Mouse (Mus musculus) midbrain, embryonic 15.5 days (tissue): ENCODE data around the gene Gm3646. TPM values are rescaled to one million over a fixed set of nuclear protein-coding genes. Genes with fewer than 3 reads are reported as not detected.

Source experiments
- ATAC-seq: fragments of 200-750 bp; cut with Nextera tagmentation; replicated peaks from 2 replicates; pipeline ENCODE4 v1.8.0; 2017; ENCODE audit warnings: moderate TSS enrichment
- H3K27ac ChIP-seq: fragments of 300-500 bp; sonication (generic); 2 replicates; pipeline ENCODE4 v1.5.1; 2015; ENCODE audit warnings: mild to moderate bottlenecking, inconsistent platforms
- H3K27me3 ChIP-seq: fragments of 300-500 bp; sonication (generic); replicated peaks from 2 replicates; pipeline ENCODE4 v1.6.1; 2015; ENCODE audit warnings: inconsistent platforms
- H3K36me3 ChIP-seq: fragments of 300-500 bp; sonication (generic); replicated peaks from 2 replicates; pipeline ENCODE4 v1.6.1; 2015; ENCODE audit warnings: inconsistent platforms
- H3K4me1 ChIP-seq: fragments of 300-500 bp; sonication (generic); 2 replicates; pipeline ENCODE4 v1.6.1; 2015; ENCODE audit warnings: inconsistent platforms
- H3K4me2 ChIP-seq: fragments of 300-500 bp; sonication (generic); 2 replicates; pipeline ENCODE4 v1.6.1; 2015; ENCODE audit warnings: inconsistent platforms, mild to moderate bottlenecking, moderate library complexity
- H3K4me3 ChIP-seq: fragments of 300-500 bp; sonication (generic); 2 replicates; pipeline ENCODE4 v1.5.1; 2015; ENCODE audit warnings: mild to moderate bottlenecking, inconsistent platforms
- H3K9ac ChIP-seq: fragments of 300-500 bp; sonication (generic); 2 replicates; pipeline ENCODE4 v1.6.1; 2015; ENCODE audit warnings: mild to moderate bottlenecking, inconsistent platforms
- H3K9me3 ChIP-seq: fragments of 300-500 bp; sonication (generic); 2 replicates; pipeline ENCODE4 v1.6.1; 2016; ENCODE audit warnings: inconsistent platforms
- WGBS: fragments of 180-500 bp; shearing (Covaris S2); methylation state at CpG from one replicate; pipeline ENCODE4 v1.1.7; 2015; ENCODE audit warnings: mixed read lengths; 5-methylcytosine and 5-hydroxymethylcytosine counted together
- polyA plus RNA-seq: library from polyadenylated mRNA; unstranded; fragments of >200 nt; fragmentation: Nextera tagmentation; extraction: Ambion mirVana; gene quantifications from 2 replicates; pipeline ENCODE4 v1.2.1, GENCODE M21; 2015

Gm3646 gene
- polyA plus RNA-seq, 1 experiment from 2014 or later: not detected

DNA sequence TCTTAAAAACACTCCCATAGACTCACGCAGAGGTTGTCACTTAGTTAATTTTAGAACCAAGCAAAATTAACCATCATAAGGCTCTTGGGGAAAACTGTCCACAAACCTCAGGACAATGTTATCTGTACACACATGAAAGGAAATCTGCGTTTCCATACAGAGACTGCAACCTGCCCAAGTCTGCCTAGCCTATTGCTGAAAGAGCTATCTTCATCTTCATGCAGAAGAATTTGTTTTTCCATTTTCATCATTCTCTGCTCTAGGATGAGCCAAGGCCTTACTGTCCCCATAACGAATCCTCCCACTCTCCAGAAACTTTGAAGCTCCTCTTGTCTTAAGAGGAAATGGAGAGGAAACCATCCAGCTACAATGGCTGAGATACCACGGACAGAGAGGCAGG is 19.8 kb upstream of the Gm3646 start:
- H3K9me3 ChIP-seq: no peaks in the 10 kb centered on the region
- H3K4me3 ChIP-seq: no peak overlapping the region
- WGBS: 87% methylated on average over 4 of the region's 4 CpGs
- H3K27ac ChIP-seq: no peak overlapping the region
- ATAC-seq: no peak
- H3K4me1 ChIP-seq: no peaks in the 10 kb centered on the region
- no peaks in the 10 kb centered on the region for H3K36me3 ChIP-seq
- no peaks in the 10 kb centered on the region for H3K27me3 ChIP-seq
- no peak overlapping the region for H3K9ac ChIP-seq
- no peak overlapping the region for H3K4me2 ChIP-seq

DNA sequence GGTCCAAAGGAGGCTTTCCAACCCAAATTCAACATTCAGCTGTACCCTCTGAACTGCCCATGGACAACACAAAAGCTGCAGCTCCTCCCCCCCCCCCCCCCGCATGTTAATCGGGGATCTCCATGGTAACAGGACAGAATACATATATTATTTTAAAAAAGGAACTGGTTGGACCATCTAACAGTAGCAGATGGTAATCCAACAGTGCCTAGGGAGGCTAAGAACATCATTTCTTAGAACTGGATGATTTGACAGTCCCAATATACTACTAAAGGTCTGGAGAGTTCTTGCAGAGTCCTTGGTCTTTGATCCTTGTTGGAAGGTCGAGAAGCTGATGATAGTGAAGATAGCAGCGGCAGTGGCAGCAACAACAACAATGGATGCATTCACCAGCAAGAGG is 19.1 kb upstream of the Gm3646 start:
- no peak overlapping the region for H3K4me2 ChIP-seq
- no peak overlapping the region for H3K4me3 ChIP-seq
- H3K9me3 ChIP-seq: no peaks in the 10 kb centered on the region
- no peak overlapping the region for H3K27ac ChIP-seq
- no peaks in the 10 kb centered on the region for H3K4me1 ChIP-seq
- no peaks in the 10 kb centered on the region for H3K27me3 ChIP-seq
- ATAC-seq: no peak
- H3K9ac ChIP-seq: no peak overlapping the region
- no peaks in the 10 kb centered on the region for H3K36me3 ChIP-seq
- WGBS: 26% methylated on average over 4 of the region's 4 CpGs

DNA sequence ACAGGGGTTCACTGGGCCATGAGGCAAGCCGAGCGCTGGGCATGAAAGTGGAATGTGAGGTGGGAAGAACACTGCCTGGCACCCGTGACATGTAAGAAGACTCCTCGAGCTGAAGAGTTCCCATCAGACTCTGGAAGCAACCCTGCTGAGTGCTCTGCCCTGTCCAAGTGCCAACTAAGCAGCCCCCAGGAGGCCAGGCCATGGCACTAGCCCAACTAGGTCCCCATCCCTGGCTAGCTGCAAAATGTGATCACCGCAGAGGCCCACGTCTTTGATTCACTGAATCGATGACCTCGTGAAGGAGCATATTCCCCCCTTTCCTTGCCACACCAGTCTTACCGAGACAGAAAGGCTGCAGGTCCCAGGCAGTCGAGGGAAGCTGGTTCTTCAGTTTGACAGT is 14.5 kb upstream of the Gm3646 start:
- Histone ChIP-seq H3K4me1 (no peaks in the 10 kb centered on the region), H3K4me3 (no peak overlapping the region), H3K36me3 (no peaks in the 10 kb centered on the region), H3K4me2 (no peak overlapping the region), H3K9me3 (no peaks in the 10 kb centered on the region), H3K27me3 (no peaks in the 10 kb centered on the region), H3K9ac (no peak overlapping the region), H3K27ac (no peak overlapping the region)
- no peak for ATAC-seq
- WGBS: 85% methylated on average over 10 of the region's 10 CpGs

DNA sequence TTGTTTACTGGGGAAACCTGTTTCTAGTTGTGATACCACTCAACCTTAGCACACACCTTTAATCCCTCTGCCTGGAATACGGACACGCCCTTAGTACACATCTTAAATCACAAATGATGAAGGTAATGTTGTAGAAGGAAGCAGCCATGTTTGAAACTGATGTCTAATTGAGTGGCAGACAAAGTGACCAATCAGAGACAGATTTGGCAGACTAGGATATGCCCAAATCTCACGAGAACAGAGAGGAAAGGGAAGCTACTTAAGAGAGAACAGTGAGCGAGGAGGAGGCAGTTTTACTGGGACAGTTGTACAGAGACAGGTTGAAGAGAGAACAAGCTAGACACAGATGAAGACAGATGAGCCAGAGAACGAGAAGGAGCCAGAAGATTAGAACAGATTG is 10.6 kb upstream of the Gm3646 start:
- no peak for ATAC-seq
- Histone ChIP-seq H3K36me3 (no peaks in the 10 kb centered on the region), H3K9me3 (no peaks in the 10 kb centered on the region), H3K4me1 (no peaks in the 10 kb centered on the region), H3K27me3 (no peaks in the 10 kb centered on the region), H3K4me2 (no peak overlapping the region), H3K27ac (no peak overlapping the region), H3K4me3 (no peak overlapping the region), H3K9ac (no peak overlapping the region)
- WGBS: 90% methylated on average over 5 of the region's 5 CpGs

DNA sequence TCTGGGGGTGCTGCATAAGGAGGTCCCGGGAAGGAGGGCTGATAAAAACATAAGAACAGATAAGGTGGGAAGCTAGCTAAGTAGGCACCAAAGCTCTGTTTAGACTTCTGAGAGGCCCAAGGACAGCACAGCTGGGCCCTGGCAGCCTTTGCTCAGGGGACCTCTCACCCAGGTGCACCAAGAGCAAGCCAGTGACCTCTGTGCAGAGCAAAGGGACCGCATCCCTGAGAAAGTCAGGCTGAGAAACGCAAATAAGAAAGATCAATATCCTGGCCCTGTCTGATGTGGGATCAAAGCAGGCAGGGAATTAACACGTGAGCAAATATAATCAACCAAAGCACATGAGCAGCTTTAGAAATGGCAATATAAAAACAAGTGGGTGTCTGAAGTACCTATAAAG is 7.9 kb upstream of the Gm3646 start:
- no peak for ATAC-seq
- Histone ChIP-seq H3K36me3 (no peaks in the 10 kb centered on the region), H3K27ac (no peak overlapping the region), H3K9ac (no peak overlapping the region), H3K27me3 (no peaks in the 10 kb centered on the region), H3K4me2 (no peak overlapping the region), H3K4me3 (no peak overlapping the region), H3K9me3 (no peaks in the 10 kb centered on the region), H3K4me1 (no peaks in the 10 kb centered on the region)
- WGBS: 73% methylated on average over 4 of the region's 4 CpGs

DNA sequence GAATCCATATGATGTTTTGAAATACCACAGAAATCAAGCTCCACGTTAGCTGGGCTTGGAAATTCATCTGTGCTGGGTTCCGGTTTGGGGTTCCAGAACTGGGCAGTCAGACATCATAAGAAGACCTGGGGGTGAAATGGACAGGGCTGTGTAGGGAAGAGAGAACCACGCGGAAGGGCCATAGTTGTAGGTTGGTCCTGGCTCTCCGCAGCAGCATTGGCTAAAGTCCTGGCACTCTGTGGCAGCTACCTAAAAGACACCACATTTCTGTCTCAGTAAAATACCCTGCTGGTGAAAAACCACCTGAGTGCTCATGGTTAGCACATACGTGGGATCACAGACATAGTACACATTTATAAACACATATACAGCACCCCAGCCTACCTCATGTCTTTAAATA is 343 bp downstream of the Gm3646 start:
- H3K4me2 ChIP-seq: no peak overlapping the region
- peaks cover 5% of the 10 kb centered on the region; the same call in 1 of the 2 replicates for H3K4me1 ChIP-seq
- no peak overlapping the region for H3K9ac ChIP-seq
- no peaks in the 10 kb centered on the region for H3K36me3 ChIP-seq
- no peak overlapping the region for H3K4me3 ChIP-seq
- no peaks in the 10 kb centered on the region for H3K9me3 ChIP-seq
- no peak overlapping the region for H3K27ac ChIP-seq
- WGBS: 86% methylated on average over 6 of the region's 6 CpGs
- no peak for ATAC-seq
- H3K27me3 ChIP-seq: no peaks in the 10 kb centered on the region

DNA sequence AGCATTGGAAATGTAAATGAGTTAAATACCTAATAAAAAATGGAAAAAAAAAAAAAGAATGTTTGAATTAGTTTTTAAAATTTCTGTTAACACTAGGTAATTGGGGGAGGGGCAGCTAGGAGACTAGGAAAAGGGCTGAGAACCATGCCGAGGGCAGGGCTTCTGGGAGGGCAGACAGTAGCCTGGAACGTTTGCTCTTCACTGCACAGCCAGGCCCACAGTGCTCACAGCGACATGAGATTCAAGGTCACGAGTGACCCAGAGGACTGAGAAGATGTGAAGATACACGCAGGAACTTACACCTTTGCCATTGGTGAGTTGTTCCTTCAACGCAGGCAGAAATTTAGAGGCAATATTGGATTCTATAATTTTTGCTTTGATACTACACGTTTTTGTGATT is 2.2 kb downstream of the Gm3646 start:
- ATAC-seq: no peak
- H3K4me2 ChIP-seq: no peak overlapping the region
- H3K27me3 ChIP-seq: no peaks in the 10 kb centered on the region
- no peak overlapping the region for H3K27ac ChIP-seq
- WGBS: 90% methylated on average over 7 of the region's 7 CpGs
- H3K36me3 ChIP-seq: no peaks in the 10 kb centered on the region
- H3K9ac ChIP-seq: no peak overlapping the region
- peaks cover 5% of the 10 kb centered on the region; the same call in 1 of the 2 replicates for H3K4me1 ChIP-seq
- no peak overlapping the region for H3K4me3 ChIP-seq
- no peaks in the 10 kb centered on the region for H3K9me3 ChIP-seq

DNA sequence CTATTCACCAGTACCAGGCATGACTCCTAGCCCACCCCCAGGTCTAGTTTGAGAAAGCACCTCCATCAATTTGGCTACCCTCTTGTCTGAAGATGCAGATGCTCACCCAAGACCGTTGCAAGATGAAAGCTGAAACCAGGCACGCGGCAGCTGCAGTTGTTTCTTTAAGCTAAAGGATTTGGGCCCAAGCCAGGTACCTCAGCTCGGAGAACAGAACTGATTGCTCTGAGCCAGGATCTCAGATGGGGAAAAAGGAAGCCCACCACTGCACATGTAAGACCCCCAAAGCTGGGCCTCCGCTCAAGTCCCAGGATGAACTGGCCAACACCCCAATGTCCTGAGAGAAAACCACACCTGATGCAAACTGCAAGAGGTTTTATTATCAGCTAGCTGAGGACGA is 7.6 kb downstream of the Gm3646 start:
- Histone ChIP-seq H3K4me2 (no peak overlapping the region), H3K4me1 (no peaks in the 10 kb centered on the region), H3K9ac (no peak overlapping the region), H3K36me3 (no peaks in the 10 kb centered on the region), H3K27ac (no peak overlapping the region), H3K27me3 (no peaks in the 10 kb centered on the region), H3K4me3 (no peak overlapping the region), H3K9me3 (no peaks in the 10 kb centered on the region)
- 78% methylated on average over 6 of the region's 6 CpGs for WGBS
- no peak for ATAC-seq

DNA sequence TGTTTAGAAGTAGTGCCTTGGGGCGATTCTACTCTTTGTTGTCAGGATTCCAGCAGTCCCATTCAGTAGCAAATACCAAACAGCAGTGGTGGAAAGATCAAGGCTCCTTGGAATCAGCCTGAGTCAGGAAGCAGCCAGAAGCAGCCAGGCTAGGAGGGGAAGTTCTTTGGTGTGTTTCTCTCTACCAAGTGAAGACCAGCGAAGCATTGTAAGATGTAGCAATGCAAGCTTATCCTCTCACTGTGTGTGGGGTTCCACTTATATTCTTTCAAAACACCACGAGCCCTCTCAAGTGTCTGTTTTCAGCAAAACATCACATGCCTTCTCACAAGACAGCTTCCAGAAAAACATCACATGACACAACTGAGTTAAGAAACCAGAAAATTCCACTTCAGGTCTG is 8.4 kb downstream of the Gm3646 start:
- Histone ChIP-seq H3K36me3 (no peaks in the 10 kb centered on the region), H3K4me2 (no peak overlapping the region), H3K27me3 (no peaks in the 10 kb centered on the region), H3K27ac (no peak overlapping the region), H3K4me1 (no peaks in the 10 kb centered on the region), H3K9ac (no peak overlapping the region), H3K4me3 (no peak overlapping the region), H3K9me3 (no peaks in the 10 kb centered on the region)
- 76% methylated on average over 3 of the region's 3 CpGs for WGBS
- ATAC-seq: no peak

DNA sequence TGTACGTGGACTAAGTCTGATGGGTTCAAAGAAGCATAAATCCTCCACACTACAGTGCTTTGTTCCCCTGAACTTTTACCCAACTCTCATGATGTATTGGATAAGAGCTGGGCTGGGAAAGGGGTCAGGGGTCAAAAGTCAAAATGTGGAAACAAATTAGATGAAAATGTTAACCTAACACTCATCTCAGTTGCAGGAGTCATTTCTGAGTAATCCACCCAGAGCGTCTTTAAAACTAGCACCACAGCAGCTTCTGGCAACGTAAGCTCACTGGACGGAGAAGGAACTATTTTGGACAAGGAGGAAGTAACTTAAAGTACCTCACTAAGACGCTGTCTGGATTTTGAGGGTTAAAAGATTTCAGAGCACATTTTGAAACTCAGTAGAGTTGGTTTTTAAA is 20.5 kb downstream of the Gm3646 start:
- Histone ChIP-seq H3K9ac (no peak overlapping the region), H3K9me3 (no peaks in the 10 kb centered on the region; the same call in 1 of the 2 replicates), H3K4me1 (no peaks in the 10 kb centered on the region), H3K4me3 (no peak overlapping the region), H3K27ac (no peak overlapping the region), H3K36me3 (no peaks in the 10 kb centered on the region), H3K4me2 (no peak overlapping the region), H3K27me3 (no peaks in the 10 kb centered on the region)
- ATAC-seq: no peak
- 94% methylated on average over 5 of the region's 5 CpGs for WGBS

DNA sequence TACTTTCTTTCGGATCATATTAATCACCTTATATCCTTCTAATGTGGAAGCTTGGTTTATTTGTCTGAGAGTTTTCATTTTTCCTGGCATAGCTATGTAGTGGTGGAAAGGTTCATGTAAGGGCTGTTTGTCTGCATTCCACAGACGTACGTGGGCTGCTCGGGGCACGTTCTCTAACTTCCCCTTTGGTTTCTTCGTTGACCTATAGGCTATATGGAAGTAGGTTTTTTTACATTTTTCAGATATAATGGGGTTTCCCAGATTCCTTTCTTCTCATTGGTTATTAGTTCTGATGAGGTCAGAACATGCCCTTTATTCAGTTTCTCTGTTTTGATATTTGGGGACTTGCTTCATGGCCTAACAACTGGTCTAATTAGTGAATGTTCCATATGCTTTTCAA is 23.3 kb downstream of the Gm3646 start:
- no peaks in the 10 kb centered on the region for H3K36me3 ChIP-seq
- H3K27me3 ChIP-seq: no peaks in the 10 kb centered on the region
- no peak for ATAC-seq
- H3K27ac ChIP-seq: no peak overlapping the region
- H3K4me1 ChIP-seq: no peaks in the 10 kb centered on the region
- H3K4me2 ChIP-seq: no peak overlapping the region
- H3K4me3 ChIP-seq: no peak overlapping the region
- 94% methylated on average over 6 of the region's 6 CpGs for WGBS
- H3K9me3 ChIP-seq: no peaks in the 10 kb centered on the region
- no peak overlapping the region for H3K9ac ChIP-seq

DNA sequence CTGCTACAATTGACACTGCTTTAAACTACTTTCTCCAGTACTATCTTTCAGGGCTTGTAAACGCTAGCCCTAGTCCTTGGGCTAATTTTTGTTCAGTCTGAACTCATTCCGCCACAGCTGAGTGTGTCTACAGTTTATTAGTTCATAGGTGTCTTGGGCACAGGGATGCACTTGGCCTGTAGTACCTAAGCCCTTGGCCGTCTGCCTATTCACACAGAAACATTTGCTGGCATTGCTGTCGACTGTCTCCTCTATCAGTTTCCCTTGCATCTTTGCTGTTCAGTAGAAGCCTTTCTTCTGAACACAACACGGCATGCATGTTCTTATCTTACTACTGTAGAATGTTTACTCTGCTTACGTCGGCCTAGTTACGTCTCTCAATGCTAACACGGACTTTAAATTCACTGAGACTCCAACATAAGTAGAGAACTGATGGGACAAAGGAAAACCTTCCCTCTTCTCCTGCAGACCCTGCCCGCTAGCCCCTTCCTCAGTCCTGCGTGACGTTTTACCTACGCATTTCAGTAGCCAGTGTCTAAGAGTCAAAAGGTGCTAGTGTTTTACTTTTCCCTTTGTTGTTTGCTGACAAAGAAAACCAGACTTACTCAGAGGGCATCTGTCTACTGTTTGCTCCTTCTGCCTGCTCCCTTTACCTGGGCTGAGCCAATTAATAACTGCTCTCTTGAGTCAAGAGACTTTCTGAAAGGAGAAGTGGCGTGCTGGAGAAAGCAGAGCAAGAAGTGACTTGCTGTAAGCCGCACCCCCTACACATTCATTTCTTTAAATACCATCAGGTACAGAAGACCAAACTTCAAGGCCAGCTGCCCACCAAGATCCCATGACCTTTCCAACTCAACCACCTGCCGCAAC is 25.8 kb downstream of the Gm3646 start:
- H3K4me3 ChIP-seq: no peak overlapping the region
- no peak overlapping the region for H3K4me2 ChIP-seq
- ATAC-seq: no peak
- H3K4me1 ChIP-seq: no peaks in the 10 kb centered on the region
- H3K27me3 ChIP-seq: no peaks in the 10 kb centered on the region
- H3K9me3 ChIP-seq: no peaks in the 10 kb centered on the region
- no peak overlapping the region for H3K27ac ChIP-seq
- 91% methylated on average over 16 of the region's 16 CpGs for WGBS
- no peaks in the 10 kb centered on the region for H3K36me3 ChIP-seq
- H3K9ac ChIP-seq: no peak overlapping the region

DNA sequence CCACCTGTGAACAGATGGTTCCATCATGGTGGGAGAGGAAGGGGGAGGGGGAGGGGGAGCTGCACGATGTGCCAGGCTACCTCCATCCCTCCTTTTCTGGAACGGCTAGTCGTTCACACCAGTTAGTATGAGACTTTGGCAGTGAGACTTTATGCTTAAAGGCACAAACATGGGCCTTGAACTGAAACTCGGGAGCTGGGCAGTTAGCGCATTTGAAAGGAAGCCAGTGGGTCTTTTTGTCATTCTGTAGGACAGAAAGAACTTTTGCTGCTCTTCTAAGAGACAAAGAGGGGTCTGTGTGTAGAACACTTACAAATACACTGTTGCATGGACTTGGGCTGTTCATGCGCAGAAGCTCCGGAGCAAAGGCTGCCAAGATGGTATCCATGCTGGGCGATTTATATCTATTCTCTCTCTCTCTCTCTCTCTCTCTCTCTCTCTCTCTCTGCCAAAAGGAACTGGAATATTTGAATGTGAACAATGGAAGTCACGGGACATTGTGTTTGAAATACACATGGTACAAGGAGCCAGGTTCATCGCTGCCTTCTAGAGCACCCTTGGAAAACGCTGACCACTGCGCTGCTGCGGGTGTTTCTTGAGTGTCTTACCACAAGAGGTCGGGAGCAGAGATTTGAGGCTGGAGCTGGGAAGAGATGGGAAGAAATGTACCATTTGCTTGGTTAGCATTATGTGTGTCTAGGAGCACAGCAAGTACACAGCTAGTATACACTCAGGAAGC is 31.0 kb downstream of the Gm3646 start:
- Histone ChIP-seq H3K27ac (no peak overlapping the region), H3K36me3 (no peaks in the 10 kb centered on the region), H3K27me3 (no peaks in the 10 kb centered on the region), H3K9ac (no peak overlapping the region), H3K9me3 (no peaks in the 10 kb centered on the region), H3K4me3 (no peak overlapping the region), H3K4me2 (no peak overlapping the region), H3K4me1 (no peaks in the 10 kb centered on the region)
- 74% methylated on average over 14 of the region's 14 CpGs for WGBS
- ATAC-seq: no peak; the same call in 1 of the 2 replicates
